Mouse (Mus musculus) G1E (cell line): Measurements from ENCODE around the gene Zfp661. TPM values are rescaled to one million over a fixed set of nuclear protein-coding genes. Genes with fewer than 3 reads are reported as not detected.

Source experiments
- ATAC-seq: 2 replicates; pipeline ENCODE4 v1.8.0; 2016; ENCODE audit warnings: mild to moderate bottlenecking; ENCODE audit not compliant: insufficient number of reproducible peaks, poor library complexity, low FRiP score, severe bottlenecking; ENCODE audit errors: extremely low read depth
- DNase-seq: peaks from one replicate; pipeline ENCODE4 v3.0.0; 2012; ENCODE audit warnings: low spot score
- H3K27me3 ChIP-seq: 2 replicates; pipeline ENCODE4 v1.6.1; 2012; ENCODE audit warnings: mild to moderate bottlenecking, low read length, inconsistent platforms; ENCODE audit not compliant: insufficient read depth
- H3K36me3 ChIP-seq: replicated peaks from 2 replicates; pipeline ENCODE3; 2012; ENCODE audit warnings: mild to moderate bottlenecking, inconsistent platforms
- H3K4me1 ChIP-seq: 2 replicates; pipeline ENCODE4 v1.6.1; 2012; ENCODE audit warnings: low read depth, low read length, inconsistent platforms, mixed read lengths; ENCODE audit not compliant: insufficient read depth
- H3K4me3 ChIP-seq: 2 replicates; pipeline ENCODE4 v1.5.1; 2012; ENCODE audit warnings: low read depth, mild to moderate bottlenecking, inconsistent platforms, low read length, moderate library complexity, mixed read lengths
- H3K9me3 ChIP-seq: replicated peaks from 2 replicates; pipeline ENCODE4 v1.6.1; 2012; ENCODE audit warnings: inconsistent platforms
- CTCF ChIP-seq: IDR thresholded peaks from 2 replicates; pipeline ENCODE4 v1.5.1; 2012; ENCODE audit warnings: low read depth, low read length, inconsistent platforms, mixed read lengths
- GATA1 ChIP-seq: IDR thresholded peaks from 2 replicates; pipeline ENCODE4 v1.6.1; 2012; ENCODE audit warnings: borderline replicate concordance, low read length, inconsistent platforms, mixed read lengths
- GATA2 ChIP-seq: IDR thresholded peaks from 2 replicates; pipeline ENCODE4 v1.6.1; 2012; ENCODE audit warnings: low read depth, low read length, inconsistent platforms, borderline replicate concordance
- POLR2AphosphoS5 ChIP-seq: IDR thresholded peaks from 2 replicates; pipeline ENCODE4 v1.6.1; 2012; ENCODE audit warnings: low read depth, low read length, inconsistent platforms; ENCODE audit not compliant: insufficient replicate concordance
- TAL1 ChIP-seq: conservative IDR thresholded peaks from 2 replicates; pipeline ENCODE4 v1.6.1; 2012; ENCODE audit warnings: low read depth, low read length, inconsistent platforms, mixed read lengths
- polyA plus RNA-seq: library from polyadenylated mRNA; stranded (reverse); fragments of >175 nt; gene quantifications from 2 replicates; pipeline ENCODE4 v1.2.3, GENCODE M21; 2012
- total RNA-seq, 2 experiments: library from RNA; stranded (forward) in 1 of 2; stranded (reverse) in 1 of 2; fragments of 200-1000 nt in 1 of 2; fragments of >200 nt in 1 of 2; fragmentation: Nextera tagmentation in 1 of 2; gene quantifications; 2 replicates each; pipeline ENCODE4 v1.2.3; 2014 to 2017

Zfp661 gene
- 5.1 and 6.5 TPM in 2 replicates for total RNA-seq (2014; fragmentation: Nextera tagmentation)
- 6.3 and 7.1 TPM in 2 replicates for total RNA-seq (2017)
- 0.22 and 0.24 TPM in 2 replicates for polyA plus RNA-seq

DNA sequence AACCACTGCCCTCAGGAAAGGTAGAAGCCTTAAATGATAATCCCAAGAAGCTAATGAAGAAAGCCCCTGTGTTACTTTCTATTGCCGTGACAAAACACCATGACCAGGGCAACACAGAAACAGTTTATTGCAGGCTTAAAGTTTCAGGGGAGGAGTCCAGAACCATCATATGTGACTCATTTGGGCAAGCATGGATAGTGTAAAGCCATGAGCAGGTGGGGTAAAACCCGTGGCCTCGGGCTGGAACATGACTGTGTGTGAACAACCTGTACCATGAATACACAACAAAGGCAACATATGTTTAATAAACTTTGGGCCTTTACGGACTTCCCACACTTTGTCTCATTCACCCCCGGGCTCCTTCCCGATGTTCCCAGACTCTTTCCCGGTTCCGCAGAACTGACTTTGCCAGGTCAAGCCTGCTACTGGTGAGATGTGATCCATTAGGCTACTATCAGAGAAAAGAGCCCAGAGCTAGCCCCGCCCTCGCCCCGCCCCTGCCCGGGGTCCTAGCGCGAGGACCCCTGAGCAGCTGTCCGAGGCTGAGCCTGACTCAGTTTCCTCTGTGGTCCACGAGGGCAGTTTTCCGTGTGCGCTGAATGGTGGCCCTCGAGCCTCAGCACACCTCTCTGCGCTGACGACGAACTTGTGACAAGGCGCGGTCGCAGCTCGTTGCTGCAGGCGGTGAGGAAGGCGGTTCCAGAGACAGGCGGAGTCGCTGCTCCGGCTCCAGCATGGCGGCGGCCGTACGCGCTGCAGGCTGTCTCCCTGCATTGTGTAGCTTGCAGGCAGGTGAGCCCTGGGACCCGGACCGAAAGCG lies at the start of gene Zfp661, which contains the start of gene Mrps5:
Gene Zfp661, minus strand, starts transcription at position 401 of the 820 bp plus-strand sequence.
Gene Mrps5, plus strand, starts transcription at position 529 of the 820 bp plus-strand sequence.
- Histone ChIP-seq H3K9me3 (no peaks in the 10 kb centered on the region), H3K27me3 (no peaks in the 10 kb centered on the region), H3K36me3 (peaks cover 29% of the 10 kb centered on the region), H3K4me1 (peaks cover 45% of the 10 kb centered on the region), H3K4me3 (peak within 1 kb of the TSS; percentile 94)
- ATAC-seq = peak; percentile 56
- DNase-seq = peak; percentile 75
- TF ChIP-seq TAL1 (no peak), POLR2AphosphoS5 (no peak)

DNA sequence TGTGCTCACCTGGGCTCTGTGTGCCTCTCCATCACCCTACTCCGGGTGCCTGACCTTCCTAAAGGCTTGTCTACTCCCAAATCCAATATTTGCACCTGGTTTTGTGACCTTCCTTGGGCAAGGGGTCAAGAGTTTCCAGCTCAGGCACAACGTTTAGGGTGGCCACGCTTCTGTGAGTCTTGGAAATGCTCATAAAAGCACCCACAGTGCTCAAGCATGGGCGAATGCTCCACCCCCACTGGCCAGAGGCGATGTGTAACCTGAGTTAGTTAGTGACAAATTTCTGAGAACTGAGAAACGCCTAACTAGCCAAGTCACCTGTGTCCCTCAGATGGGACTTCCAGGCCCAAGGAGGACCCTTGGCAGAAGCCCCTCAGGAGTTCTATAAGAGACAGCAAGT lies 48.7 kb upstream of the Zfp661 start:
- ATAC-seq (no peak), DNase-seq (no peak)
- H3K4me1 ChIP-seq = no peaks in the 10 kb centered on the region
- no peaks in the 10 kb centered on the region for H3K9me3 ChIP-seq
- 0 out of 2 replicates have a peak, but pooled peaks cover 3% of the 10 kb centered on the region for H3K27me3 ChIP-seq
- H3K4me3 ChIP-seq = no peak overlapping the region
- TF ChIP-seq GATA2 (no peak), POLR2AphosphoS5 (no peak), CTCF (no peak), GATA1 (no peak), TAL1 (no peak)
- no peaks in the 10 kb centered on the region for H3K36me3 ChIP-seq

DNA sequence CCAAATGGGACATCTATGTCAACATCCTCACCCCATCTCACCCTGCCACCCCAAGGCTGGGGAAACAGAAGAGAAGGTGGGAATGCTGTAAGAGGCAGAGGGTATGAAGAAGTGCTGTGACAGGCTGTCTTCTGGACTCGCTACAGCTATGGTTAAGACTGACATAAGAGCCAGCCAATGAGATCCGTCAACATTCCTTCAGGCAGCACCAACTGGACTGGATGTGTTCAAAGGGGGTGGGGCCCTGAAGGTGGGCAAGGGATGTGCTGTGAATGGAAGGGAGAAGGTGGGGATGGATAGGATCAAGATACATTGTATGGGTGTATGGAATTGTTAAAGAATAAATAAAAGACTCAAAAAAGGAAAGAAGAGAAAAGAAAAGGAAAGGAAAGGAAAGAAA lies 45.7 kb upstream of the Zfp661 start:
- TF ChIP-seq GATA2 = no peak
- TF ChIP-seq TAL1 = no peak
- TF ChIP-seq POLR2AphosphoS5 = no peak
- no peak for TF ChIP-seq CTCF
- no peak for TF ChIP-seq GATA1
- Histone ChIP-seq H3K27me3 (0 out of 2 replicates have a peak, but pooled peaks cover 3% of the 10 kb centered on the region), H3K36me3 (no peaks in the 10 kb centered on the region), H3K4me1 (no peaks in the 10 kb centered on the region), H3K9me3 (no peaks in the 10 kb centered on the region), H3K4me3 (no peak overlapping the region)
- ATAC-seq (no peak), DNase-seq (no peak)

DNA sequence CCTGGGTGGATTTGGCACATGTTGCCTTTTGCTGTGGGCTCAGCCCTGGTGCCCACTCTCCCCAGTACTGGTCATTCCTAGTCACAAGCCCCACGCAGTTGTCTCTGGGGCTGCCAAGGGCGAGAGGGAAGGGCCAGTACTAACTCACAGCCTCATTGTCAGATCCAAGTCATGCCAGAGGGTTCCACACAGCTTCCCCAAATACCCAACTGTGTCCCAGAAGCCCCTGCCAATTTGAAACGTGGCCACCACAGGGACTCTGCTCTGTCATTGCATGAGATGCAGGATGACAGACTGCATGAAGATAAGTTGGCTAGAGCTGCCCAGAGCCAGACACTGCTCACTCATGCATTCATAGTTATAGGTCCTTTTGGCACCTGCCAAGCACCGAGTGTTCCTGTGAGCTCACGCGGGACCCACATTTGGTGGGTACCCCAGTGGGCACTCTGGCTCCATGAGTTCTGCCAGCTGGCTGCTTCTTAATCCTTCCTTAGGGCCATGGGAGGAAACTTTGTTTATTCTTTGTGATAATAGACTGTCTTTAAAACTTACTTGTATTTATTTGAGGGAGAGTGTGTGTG lies 41.2 kb upstream of the Zfp661 start:
- Histone ChIP-seq H3K4me3 (no peak overlapping the region), H3K27me3 (no peaks in the 10 kb centered on the region), H3K4me1 (no peaks in the 10 kb centered on the region), H3K36me3 (no peaks in the 10 kb centered on the region), H3K9me3 (no peaks in the 10 kb centered on the region)
- ATAC-seq (no peak), DNase-seq (no peak)
- TF ChIP-seq TAL1 = no peak
- TF ChIP-seq GATA2 = no peak
- TF ChIP-seq GATA1 = no peak
- TF ChIP-seq POLR2AphosphoS5 = no peak
- TF ChIP-seq CTCF = no peak

DNA sequence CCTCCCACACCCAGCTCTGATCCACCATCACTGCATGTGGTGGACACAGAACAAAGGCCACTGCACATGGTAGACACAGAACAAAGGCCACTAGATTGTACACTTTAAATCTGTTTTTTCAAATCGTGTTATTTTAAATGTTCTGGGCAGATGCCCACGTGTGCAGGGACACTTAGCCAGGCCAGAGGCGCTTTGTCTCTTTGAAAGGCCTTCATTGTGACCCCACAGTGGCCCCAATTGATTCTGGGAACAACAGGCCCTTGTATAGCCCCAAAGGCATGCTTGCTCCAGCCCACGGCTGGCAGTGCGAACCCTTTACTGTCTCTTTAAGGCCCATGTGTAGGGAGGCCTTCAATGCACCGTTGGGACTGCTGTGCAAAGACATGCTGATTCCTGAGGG lies 40.5 kb upstream of the Zfp661 start:
- Histone ChIP-seq H3K27me3 (no peaks in the 10 kb centered on the region), H3K4me1 (no peaks in the 10 kb centered on the region), H3K36me3 (no peaks in the 10 kb centered on the region), H3K9me3 (no peaks in the 10 kb centered on the region), H3K4me3 (no peak overlapping the region)
- ATAC-seq = no peak
- no peak for TF ChIP-seq POLR2AphosphoS5
- no peak for TF ChIP-seq GATA2
- no peak for TF ChIP-seq GATA1
- no peak for TF ChIP-seq CTCF
- no peak for TF ChIP-seq TAL1
- DNase-seq = no peak

DNA sequence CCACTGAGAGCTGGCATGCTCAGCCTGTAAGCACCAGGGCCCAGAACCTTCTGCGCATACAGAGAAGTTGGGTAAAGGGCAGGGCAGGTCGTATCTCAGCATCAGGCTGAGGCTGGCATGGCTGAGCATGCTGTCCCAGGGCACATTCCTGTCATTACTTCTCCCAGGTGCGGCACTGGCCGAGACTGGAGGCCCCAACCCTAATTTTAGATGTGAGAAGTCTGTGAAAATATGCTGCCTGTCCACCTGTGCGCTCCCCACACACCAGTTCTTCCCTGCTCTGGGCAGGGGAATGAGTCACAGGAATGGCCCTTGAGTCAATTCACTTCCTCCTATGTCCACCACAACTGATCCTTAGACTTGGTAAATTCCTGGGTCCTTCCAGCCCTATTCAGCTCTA lies 38.8 kb upstream of the Zfp661 start:
- no peak for TF ChIP-seq GATA1
- TF ChIP-seq TAL1 = no peak
- no peak for TF ChIP-seq CTCF
- no peak for TF ChIP-seq POLR2AphosphoS5
- no peak for TF ChIP-seq GATA2
- DNase-seq = no peak
- H3K4me1 ChIP-seq = no peaks in the 10 kb centered on the region

More for the DNA sequence above, 38.8 kb upstream of the Zfp661 start:
- no peaks in the 10 kb centered on the region for H3K36me3 ChIP-seq
- no peaks in the 10 kb centered on the region for H3K9me3 ChIP-seq
- H3K4me3 ChIP-seq = no peak overlapping the region
- no peak for ATAC-seq
- H3K27me3 ChIP-seq = no peaks in the 10 kb centered on the region
